Mouse (Mus musculus) liver, postnatal 0 days (tissue): Measurements from ENCODE around the gene Prpf3.
"Not testable (repeated sequence)": the region's sequence is repeated elsewhere in the genome, so short reads cannot be mapped to it uniquely, and the experiment has no call there.

ENCODE experiments used
- CTCF ChIP-seq: sonication (generic); IDR thresholded peaks from 2 replicates; pipeline ENCODE4 v1.5.1; 2016; ENCODE audit warnings: antibody characterized with exemption, low read depth
- EP300 ChIP-seq: IDR thresholded peaks from 2 replicates; pipeline ENCODE4 v1.6.1; 2016; ENCODE audit warnings: antibody characterized with exemption, low read depth, mild to moderate bottlenecking

DNA sequence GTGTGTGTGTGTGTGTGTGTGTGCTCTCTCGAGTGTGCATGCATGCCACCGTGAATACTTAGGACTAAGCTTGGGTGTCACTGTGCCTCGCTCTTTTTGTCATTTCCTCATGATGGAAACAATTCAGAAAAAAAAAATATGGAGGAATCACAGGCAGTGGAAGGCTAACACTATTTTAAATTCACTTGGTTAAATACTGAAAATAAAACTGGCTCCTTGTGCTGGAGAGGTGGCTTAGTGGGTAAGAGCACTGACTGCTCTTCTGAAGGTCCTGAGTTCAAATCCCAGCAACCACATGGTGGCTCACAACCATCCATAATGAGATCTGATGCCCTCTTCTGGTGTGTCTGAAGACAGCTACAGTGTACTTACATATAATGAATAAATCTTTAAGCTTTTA is 2.6 kb upstream of the Prpf3 start:
- TF ChIP-seq CTCF, EP300: not testable (repeated sequence)
